Mouse (Mus musculus): ENCODE measurements at regions not wholly inside any gene's neighbourhood (a gene's known extent, or its start where the extent isn't known, plus 50 kb on each side); places are given as distances from the start of the nearest gene placed in this dataset.

DNA sequence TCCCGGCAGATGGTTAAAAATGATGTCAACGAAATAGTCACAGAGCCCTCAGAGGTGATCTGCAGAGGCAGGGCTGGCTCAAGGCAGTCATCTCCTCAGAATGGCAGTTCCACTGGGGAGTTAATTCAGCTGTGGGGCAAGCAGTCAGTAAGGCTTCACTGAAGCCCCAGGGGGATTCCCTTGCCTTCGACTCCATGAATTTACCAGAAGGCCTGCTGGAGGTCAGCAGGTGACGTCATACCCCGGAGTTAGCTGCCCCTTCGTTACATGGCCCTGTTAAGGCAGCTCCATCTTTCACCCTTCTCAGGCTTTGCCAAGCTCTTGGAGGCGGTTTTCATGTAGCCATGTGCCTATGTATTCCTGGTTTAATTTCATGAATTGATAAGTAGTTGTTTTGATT, 178.6 kb downstream of the Fam43a start:
- TF ChIP-seq POLR2A (IDR thresholded peaks at IDR 0.05; ENCODE audit: borderline replicate concordance, low read depth, low read length) = no peak
- TF ChIP-seq CTCF (IDR thresholded peaks at IDR 0.05; ENCODE audit: low read depth, low read length) = no peak
- Histone ChIP-seq H3K4me3 (ENCODE audit: insufficient read depth, low read length) (no peak overlapping the region), H3K4me1 (ENCODE audit: control insufficient read depth, insufficient read depth, low read length) (peaks cover 32% of the 10 kb centered on the region), H3K27ac (ENCODE audit: insufficient read depth, low read depth, low read length) (no peak overlapping the region)

DNA sequence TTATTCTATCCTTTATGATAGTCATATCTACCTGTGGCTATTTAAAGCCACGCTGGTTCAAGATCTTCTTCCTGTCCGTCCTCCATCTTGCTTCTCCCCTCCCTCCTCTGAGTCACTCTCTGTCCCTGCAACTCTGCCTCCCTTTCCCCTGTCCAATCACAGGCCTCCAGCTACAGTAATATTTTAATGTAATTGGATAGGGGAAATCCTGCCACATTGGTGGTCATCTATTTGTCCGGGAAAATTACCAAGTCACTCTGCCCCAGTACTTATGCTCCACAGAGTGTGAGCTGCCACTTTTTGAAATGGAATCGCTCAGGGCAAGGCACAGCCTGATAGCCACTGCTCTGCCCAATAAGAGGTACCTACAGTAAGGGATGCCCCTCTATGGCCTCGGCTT, 179.4 kb downstream of the Fam43a start:
- H3K4me1 ChIP-seq (ENCODE audit: control insufficient read depth, insufficient read depth, low read length) = peaks cover 27% of the 10 kb centered on the region
- TF ChIP-seq POLR2A (IDR thresholded peaks at IDR 0.05; ENCODE audit: borderline replicate concordance, low read depth, low read length) = no peak
- TF ChIP-seq CTCF (IDR thresholded peaks at IDR 0.05; ENCODE audit: low read depth, low read length) = no peak

DNA sequence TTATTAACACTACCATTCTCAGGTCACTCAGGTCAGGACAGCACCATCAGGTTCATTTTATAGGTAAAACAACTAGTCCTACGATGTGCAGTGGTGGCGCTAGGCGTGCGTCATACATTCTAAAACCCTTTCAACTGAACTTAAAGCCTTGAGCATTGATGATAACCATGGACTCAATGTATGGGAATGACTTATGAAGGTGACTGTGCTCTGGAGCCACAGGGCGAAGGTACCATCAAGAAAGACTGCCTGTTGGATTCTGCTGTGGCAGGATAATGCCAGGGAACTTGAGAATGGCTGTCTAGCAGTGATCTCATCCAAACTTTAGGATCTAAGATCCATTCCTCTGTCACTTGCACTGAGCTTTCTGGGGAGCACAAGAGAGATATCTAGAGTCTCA, 184.7 kb downstream of the Fam43a start:
- Histone ChIP-seq H3K27ac (ENCODE audit: insufficient read depth, low read depth, low read length) (no peak overlapping the region), H3K4me3 (ENCODE audit: insufficient read depth, low read length) (no peak overlapping the region), H3K4me1 (ENCODE audit: control insufficient read depth, insufficient read depth, low read length) (peaks cover 30% of the 10 kb centered on the region)
- TF ChIP-seq CTCF (IDR thresholded peaks at IDR 0.05; ENCODE audit: low read depth, low read length) = no peak
- TF ChIP-seq POLR2A (IDR thresholded peaks at IDR 0.05; ENCODE audit: borderline replicate concordance, low read depth, low read length) = no peak

More for the DNA sequence above, 179.4 kb downstream of the Fam43a start:
- H3K27ac ChIP-seq (ENCODE audit: insufficient read depth, low read depth, low read length) = no peak overlapping the region
- H3K4me3 ChIP-seq (ENCODE audit: insufficient read depth, low read length) = no peak overlapping the region

DNA sequence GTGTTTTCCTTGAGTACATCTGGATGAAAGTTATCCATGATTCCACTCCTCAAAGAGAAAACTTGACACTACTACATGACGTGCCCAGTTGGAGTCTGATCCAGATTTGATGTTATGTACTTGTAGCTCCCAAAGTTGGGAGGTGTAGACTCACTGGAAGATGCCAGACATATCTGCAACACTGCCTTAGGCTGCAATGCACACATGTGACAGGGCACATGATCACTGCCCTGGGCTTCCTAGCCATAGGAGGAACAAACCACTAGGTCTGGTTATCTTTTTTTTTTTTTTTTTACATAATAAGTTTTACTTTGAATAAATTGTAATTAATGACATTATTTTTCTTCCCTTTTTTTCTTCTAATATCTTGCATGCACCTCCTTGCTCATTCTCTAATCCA, 185.4 kb downstream of the Fam43a start:
- Histone ChIP-seq H3K4me1 (ENCODE audit: control insufficient read depth, insufficient read depth, low read length) (peaks cover 36% of the 10 kb centered on the region), H3K4me3 (ENCODE audit: insufficient read depth, low read length) (no peak overlapping the region), H3K27ac (ENCODE audit: insufficient read depth, low read depth, low read length) (no peak overlapping the region)
- TF ChIP-seq POLR2A (IDR thresholded peaks at IDR 0.05; ENCODE audit: borderline replicate concordance, low read depth, low read length) (no peak), CTCF (IDR thresholded peaks at IDR 0.05; ENCODE audit: low read depth, low read length) (no peak)

DNA sequence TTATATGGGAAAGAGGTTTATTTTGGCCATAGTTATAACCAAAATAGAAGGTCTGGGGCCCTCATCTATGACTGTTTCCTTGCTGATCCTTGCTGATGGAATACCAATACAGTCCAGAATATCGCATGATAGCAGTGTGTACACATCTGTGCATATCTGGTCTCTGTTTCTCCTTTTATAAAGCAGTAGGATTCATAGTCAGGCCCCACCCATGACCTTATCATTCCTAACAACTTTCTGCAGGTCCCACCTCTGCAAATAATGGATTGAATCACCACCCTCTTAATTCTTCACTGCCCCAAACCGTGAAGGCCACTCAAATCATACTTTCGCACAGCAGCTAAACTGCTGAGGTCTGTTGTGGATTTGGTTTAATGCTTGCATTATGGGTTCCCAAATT, 186.5 kb downstream of the Fam43a start:
- H3K27ac ChIP-seq (ENCODE audit: insufficient read depth, low read depth, low read length) = no peak overlapping the region
- H3K4me3 ChIP-seq (ENCODE audit: insufficient read depth, low read length) = no peak overlapping the region
- TF ChIP-seq POLR2A (IDR thresholded peaks at IDR 0.05; ENCODE audit: borderline replicate concordance, low read depth, low read length) = no peak
- TF ChIP-seq CTCF (IDR thresholded peaks at IDR 0.05; ENCODE audit: low read depth, low read length) = no peak
- peaks cover 45% of the 10 kb centered on the region for H3K4me1 ChIP-seq (ENCODE audit: control insufficient read depth, insufficient read depth, low read length)

DNA sequence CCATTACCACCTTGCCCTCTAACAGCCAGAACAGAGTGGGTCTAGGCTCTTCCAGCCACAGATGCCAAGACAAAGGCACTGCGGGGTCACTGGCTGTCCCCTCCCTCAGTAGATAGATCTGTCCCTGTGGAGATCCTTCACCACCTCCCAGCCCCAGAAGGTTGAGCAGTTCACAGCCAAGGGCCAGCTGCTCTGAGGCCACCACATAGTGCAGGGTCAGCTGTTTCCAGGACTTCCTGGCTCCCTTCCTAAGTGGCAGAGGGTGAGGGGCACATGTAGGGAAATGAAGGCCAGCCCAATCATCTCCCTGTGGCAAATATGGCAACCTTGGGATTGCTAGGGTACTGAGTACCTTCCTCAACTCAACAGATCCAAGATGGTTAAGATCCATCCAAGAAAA, 187.8 kb downstream of the Fam43a start:
- Histone ChIP-seq H3K27ac (ENCODE audit: insufficient read depth, low read depth, low read length) (peak overlapping the region; percentile 66), H3K4me1 (ENCODE audit: control insufficient read depth, insufficient read depth, low read length) (peaks cover 45% of the 10 kb centered on the region), H3K4me3 (ENCODE audit: insufficient read depth, low read length) (no peak overlapping the region)
- TF ChIP-seq POLR2A (IDR thresholded peaks at IDR 0.05; ENCODE audit: borderline replicate concordance, low read depth, low read length) = no peak
- TF ChIP-seq CTCF (IDR thresholded peaks at IDR 0.05; ENCODE audit: low read depth, low read length) = no peak

DNA sequence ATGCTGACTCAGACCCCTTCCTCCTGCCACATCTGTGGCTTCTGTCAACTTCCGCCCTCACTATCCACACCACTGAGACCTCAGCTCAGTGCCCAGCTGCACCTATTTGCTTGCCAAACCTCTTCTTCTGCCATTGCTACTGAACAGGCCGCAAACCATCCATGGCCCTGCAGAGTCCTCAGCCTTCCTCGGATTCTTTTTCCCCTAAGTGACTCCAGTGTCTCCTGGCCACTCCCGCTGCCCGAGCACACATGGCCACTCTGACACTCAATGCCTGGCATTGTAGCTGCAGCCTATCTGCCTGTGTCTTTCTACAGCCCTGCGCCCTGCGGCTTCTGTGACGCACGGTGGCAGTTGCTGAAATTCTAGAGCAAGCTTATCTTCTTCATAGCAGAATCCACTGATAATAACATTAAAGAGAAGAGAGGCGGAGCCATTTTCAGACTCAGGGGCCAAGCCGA, 188.8 kb downstream of the Fam43a start:
- peaks cover 45% of the 10 kb centered on the region for H3K4me1 ChIP-seq (ENCODE audit: control insufficient read depth, insufficient read depth, low read length)
- no peak overlapping the region for H3K4me3 ChIP-seq (ENCODE audit: insufficient read depth, low read length)
- peak overlapping the region; percentile 66 for H3K27ac ChIP-seq (ENCODE audit: insufficient read depth, low read depth, low read length)
- TF ChIP-seq POLR2A (IDR thresholded peaks at IDR 0.05; ENCODE audit: borderline replicate concordance, low read depth, low read length) (no peak), CTCF (IDR thresholded peaks at IDR 0.05; ENCODE audit: low read depth, low read length) (no peak)

DNA sequence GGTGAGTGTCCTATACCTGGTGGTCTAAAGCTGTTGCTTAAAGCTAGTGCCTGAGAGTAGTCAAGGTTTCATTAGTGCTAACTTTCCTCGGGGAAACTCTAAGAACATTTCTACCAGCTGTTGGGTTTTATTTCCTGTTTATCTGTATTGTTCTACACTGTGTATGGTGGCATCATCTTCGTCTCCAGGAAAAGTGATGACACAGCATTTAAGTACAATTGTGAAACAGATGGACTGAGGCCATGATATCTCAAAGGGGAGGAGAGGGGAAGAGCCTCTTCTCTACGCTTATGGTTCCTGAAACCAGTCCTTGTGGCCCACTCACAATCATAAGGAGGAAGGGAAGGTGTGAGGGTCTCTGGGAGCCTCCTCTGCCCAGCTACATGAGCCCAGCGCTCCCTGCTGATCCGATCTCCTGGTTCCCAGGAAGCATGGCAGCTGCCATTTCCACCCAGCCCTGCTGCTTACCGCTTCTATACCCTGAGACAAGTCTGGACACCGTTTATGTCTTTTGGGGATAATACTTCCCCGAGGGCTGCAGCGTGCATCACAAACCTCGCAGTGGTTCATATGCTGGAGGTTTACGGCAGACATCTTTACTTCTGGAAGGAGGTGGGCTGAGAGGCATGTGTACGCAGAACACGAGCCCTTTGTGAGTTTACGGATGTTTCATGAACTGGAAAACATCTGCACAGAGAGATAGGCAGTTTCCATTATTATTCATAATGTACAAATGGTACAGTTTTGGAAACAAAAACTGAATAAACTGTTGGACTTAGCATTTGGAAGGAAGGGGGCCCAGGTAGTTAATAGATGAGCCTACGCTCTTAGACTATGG, 189.6 kb downstream of the Fam43a start:
- TF ChIP-seq POLR2A (IDR thresholded peaks at IDR 0.05; ENCODE audit: borderline replicate concordance, low read depth, low read length) (no peak), CTCF (IDR thresholded peaks at IDR 0.05; ENCODE audit: low read depth, low read length) (no peak)
- peaks cover 45% of the 10 kb centered on the region for H3K4me1 ChIP-seq (ENCODE audit: control insufficient read depth, insufficient read depth, low read length)
- peak overlapping the region; percentile 76 for H3K27ac ChIP-seq (ENCODE audit: insufficient read depth, low read depth, low read length)
- H3K4me3 ChIP-seq (ENCODE audit: insufficient read depth, low read length) = no peak overlapping the region

DNA sequence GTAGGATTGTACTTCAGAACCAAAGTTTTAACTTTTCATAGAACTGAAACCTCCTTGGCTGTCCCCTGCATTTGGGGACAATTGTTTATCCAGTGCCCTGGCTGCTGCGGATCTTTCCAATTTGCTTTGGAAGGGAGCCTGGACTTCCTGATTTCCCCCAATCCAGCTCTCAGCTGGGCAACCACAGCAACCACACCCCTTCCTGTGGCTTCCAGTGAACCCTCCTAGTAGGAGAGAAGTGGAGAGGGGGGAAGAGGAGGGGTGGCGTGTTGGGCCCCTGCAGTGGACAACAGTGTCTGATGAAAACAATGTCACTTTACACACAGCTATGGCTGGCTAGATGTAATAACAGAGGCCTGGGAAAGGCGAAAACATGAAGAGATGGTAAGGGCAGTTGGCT, 190.5 kb downstream of the Fam43a start:
- Histone ChIP-seq H3K4me1 (ENCODE audit: control insufficient read depth, insufficient read depth, low read length) (peaks cover 39% of the 10 kb centered on the region), H3K27ac (ENCODE audit: insufficient read depth, low read depth, low read length) (peak overlapping the region; percentile 76), H3K4me3 (ENCODE audit: insufficient read depth, low read length) (peak overlapping the region; percentile 19)
- TF ChIP-seq CTCF (IDR thresholded peaks at IDR 0.05; ENCODE audit: low read depth, low read length) (no peak), POLR2A (IDR thresholded peaks at IDR 0.05; ENCODE audit: borderline replicate concordance, low read depth, low read length) (no peak)

DNA sequence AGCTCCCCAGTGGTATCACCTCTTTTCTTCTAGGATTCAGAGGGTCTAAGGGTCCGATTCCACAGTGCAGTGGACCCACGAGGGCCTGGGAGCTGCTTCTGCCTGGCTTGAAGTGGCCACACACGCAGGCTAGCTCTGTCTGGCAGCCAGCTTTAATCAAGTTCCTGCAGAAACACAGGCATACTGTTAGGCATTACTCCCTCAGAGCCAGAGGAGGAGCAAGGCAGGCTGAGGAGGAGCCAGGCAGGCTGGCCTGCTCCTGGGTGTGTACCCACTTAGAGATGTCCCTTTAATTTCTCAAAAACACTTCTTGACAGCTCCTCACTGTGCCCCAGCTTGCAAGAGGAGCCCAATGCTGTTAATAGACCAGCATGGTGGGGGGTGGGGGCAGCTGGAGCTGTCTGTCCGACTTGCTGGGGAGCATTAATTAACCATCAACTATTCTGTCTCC, 191.1 kb downstream of the Fam43a start:
- peak overlapping the region; percentile 19 for H3K4me3 ChIP-seq (ENCODE audit: insufficient read depth, low read length)
- TF ChIP-seq POLR2A (IDR thresholded peaks at IDR 0.05; ENCODE audit: borderline replicate concordance, low read depth, low read length) = no peak
- no peak for TF ChIP-seq CTCF (IDR thresholded peaks at IDR 0.05; ENCODE audit: low read depth, low read length)
- H3K4me1 ChIP-seq (ENCODE audit: control insufficient read depth, insufficient read depth, low read length) = peaks cover 37% of the 10 kb centered on the region
- H3K27ac ChIP-seq (ENCODE audit: insufficient read depth, low read depth, low read length) = peak overlapping the region; percentile 54

All from bone marrow macrophage, adult 2 months (primary cell).